Mouse (Mus musculus): ENCODE measurements around the gene Fgd4. TPM values are rescaled to one million over a fixed set of nuclear protein-coding genes. Genes with fewer than 3 reads are reported as not detected.
A peak's percentile ranks its signal among the peaks of the same experiment; 100 is the strongest.
"Not testable (repeated sequence)": the region's sequence is repeated elsewhere in the genome, so short reads cannot be mapped to it uniquely, and the experiment has no call there.

Gene Fgd4
- polyA plus RNA-seq, 1 experiment from 2014 or later: 23.6 TPM

GRCm38 (mm10) chr16:16528014-16528413 is 72.3 kb downstream of the Fgd4 start:
- Histone ChIP-seq H3K27me3 (no peaks in the 10 kb centered on the region), H3K9ac (no peak overlapping the region), H3K9me3 (replicated peaks) (no peaks in the 10 kb centered on the region), H3K27ac (no peak overlapping the region), H3K4me1 (peaks cover 33% of the 10 kb centered on the region), H3K36me3 (no peaks in the 10 kb centered on the region), H3K4me3 (no peak overlapping the region), H3K4me2 (replicated peaks) (no peak overlapping the region)
- 65% methylated on average over 3 of the region's 3 CpGs for WGBS
- peak; percentile 57; the same call in 1 of the 2 replicates for ATAC-seq (ENCODE audit: low FRiP score)

- ATAC-seq (ENCODE audit: low FRiP score): no peak
Measured at GRCm38 (mm10) chr16:16527267-16527666, 73.1 kb downstream of the Fgd4 start.

GRCm38 (mm10) chr16:16526741-16527105 is 73.6 kb downstream of the Fgd4 start:
- Histone ChIP-seq H3K4me2 (replicated peaks) (no peak overlapping the region), H3K36me3 (no peaks in the 10 kb centered on the region), H3K27ac (peak overlapping the region; percentile 23; the same call in 1 of the 2 replicates), H3K9ac (no peak overlapping the region), H3K4me1 (peaks cover 33% of the 10 kb centered on the region), H3K4me3 (no peak overlapping the region), H3K27me3 (no peaks in the 10 kb centered on the region), H3K9me3 (replicated peaks) (no peaks in the 10 kb centered on the region)
- WGBS: 59% methylated on average over 6 of the region's 6 CpGs
- ATAC-seq (ENCODE audit: low FRiP score): no peak

More at GRCm38 (mm10) chr16:16527267-16527666, 73.1 kb downstream of the Fgd4 start:
- Histone ChIP-seq H3K27me3 (no peaks in the 10 kb centered on the region), H3K27ac (no peak overlapping the region), H3K9ac (no peak overlapping the region), H3K4me3 (no peak overlapping the region), H3K9me3 (replicated peaks) (no peaks in the 10 kb centered on the region), H3K4me1 (peaks cover 33% of the 10 kb centered on the region), H3K36me3 (no peaks in the 10 kb centered on the region), H3K4me2 (replicated peaks) (no peak overlapping the region)
- WGBS: 48% methylated on average over 8 of the region's 8 CpGs

GRCm38 (mm10) chr16:16526097-16526740 is 74.1 kb downstream of the Fgd4 start:
- ATAC-seq (ENCODE audit: low FRiP score): no peak
- H3K27ac ChIP-seq: peak overlapping the region; percentile 23; the same call in 1 of the 2 replicates
- no peaks in the 10 kb centered on the region for H3K27me3 ChIP-seq
- H3K36me3 ChIP-seq: no peaks in the 10 kb centered on the region
- H3K4me3 ChIP-seq: no peak overlapping the region
- H3K4me2 ChIP-seq (replicated peaks): no peak overlapping the region
- 57% methylated on average over 6 of the region's 6 CpGs for WGBS
- no peaks in the 10 kb centered on the region for H3K9me3 ChIP-seq (replicated peaks)
- H3K9ac ChIP-seq: no peak overlapping the region
- H3K4me1 ChIP-seq: peaks cover 33% of the 10 kb centered on the region

GRCm38 (mm10) chr16:16525266-16525904 is 75.0 kb downstream of the Fgd4 start:
- H3K4me3 ChIP-seq: no peak overlapping the region
- no peaks in the 10 kb centered on the region for H3K27me3 ChIP-seq
- WGBS: 52% methylated on average over 3 of the region's 3 CpGs
- H3K9ac ChIP-seq: no peak overlapping the region
- H3K27ac ChIP-seq: no peak overlapping the region
- H3K4me1 ChIP-seq: peaks cover 33% of the 10 kb centered on the region
- ATAC-seq (ENCODE audit: low FRiP score): no peak
- H3K9me3 ChIP-seq (replicated peaks): no peaks in the 10 kb centered on the region
- H3K36me3 ChIP-seq: no peaks in the 10 kb centered on the region
- H3K4me2 ChIP-seq (replicated peaks): no peak overlapping the region

- no peak overlapping the region for H3K27ac ChIP-seq
- no peak overlapping the region for H3K9ac ChIP-seq
- 51% methylated on average over 2 of the region's 2 CpGs for WGBS
- no peak overlapping the region for H3K4me2 ChIP-seq (replicated peaks)
- no peaks in the 10 kb centered on the region for H3K9me3 ChIP-seq (replicated peaks)
- H3K27me3 ChIP-seq: no peaks in the 10 kb centered on the region
- H3K4me3 ChIP-seq: no peak overlapping the region
- peaks cover 33% of the 10 kb centered on the region for H3K4me1 ChIP-seq
- no peak for ATAC-seq (ENCODE audit: low FRiP score)
- no peaks in the 10 kb centered on the region for H3K36me3 ChIP-seq
Measured at GRCm38 (mm10) chr16:16523632-16524031, 76.7 kb downstream of the Fgd4 start.

GRCm38 (mm10) chr16:16522869-16523268 is 77.5 kb downstream of the Fgd4 start:
- 59% methylated on average over 2 of the region's 2 CpGs for WGBS
- not testable (repeated sequence) for H3K27ac ChIP-seq; ATAC-seq (ENCODE audit: low FRiP score); H3K36me3 ChIP-seq; H3K4me2 ChIP-seq (replicated peaks); H3K9ac ChIP-seq; H3K27me3 ChIP-seq; H3K9me3 ChIP-seq (replicated peaks); H3K4me3 ChIP-seq
- H3K4me1 ChIP-seq: peaks cover 27% of the 10 kb centered on the region

GRCm38 (mm10) chr16:16501491-16501890 is 98.9 kb downstream of the Fgd4 start:
- ATAC-seq (ENCODE audit: low FRiP score): no peak
- no peaks in the 10 kb centered on the region for H3K27me3 ChIP-seq
- H3K27ac ChIP-seq: no peak overlapping the region
- 93% methylated on average over 3 of the region's 3 CpGs for WGBS
- H3K9ac ChIP-seq: no peak overlapping the region
- no peaks in the 10 kb centered on the region for H3K9me3 ChIP-seq (replicated peaks)
- no peak overlapping the region for H3K4me3 ChIP-seq
- peaks cover 4% of the 10 kb centered on the region for H3K36me3 ChIP-seq
- H3K4me1 ChIP-seq: no peaks in the 10 kb centered on the region
- H3K4me2 ChIP-seq (replicated peaks): no peak overlapping the region

- Histone ChIP-seq H3K4me1 (no peaks in the 10 kb centered on the region), H3K36me3 (peaks cover 4% of the 10 kb centered on the region), H3K4me3 (no peak overlapping the region), H3K9ac (no peak overlapping the region), H3K27me3 (no peaks in the 10 kb centered on the region), H3K4me2 (replicated peaks) (no peak overlapping the region), H3K9me3 (replicated peaks) (no peaks in the 10 kb centered on the region), H3K27ac (no peak overlapping the region)
- no peak for ATAC-seq (ENCODE audit: low FRiP score)
- WGBS: 90% methylated on average over 2 of the region's 2 CpGs
Measured at GRCm38 (mm10) chr16:16500926-16501325, 99.4 kb downstream of the Fgd4 start.

- Histone ChIP-seq H3K27ac (no peak overlapping the region), H3K4me3 (no peak overlapping the region), H3K9me3 (replicated peaks) (no peaks in the 10 kb centered on the region), H3K27me3 (no peaks in the 10 kb centered on the region), H3K4me1 (no peaks in the 10 kb centered on the region), H3K36me3 (peaks cover 2% of the 10 kb centered on the region), H3K4me2 (replicated peaks) (no peak overlapping the region), H3K9ac (no peak overlapping the region)
- ATAC-seq (ENCODE audit: low FRiP score): no peak
Measured at GRCm38 (mm10) chr16:16498798-16499197, 101.6 kb downstream of the Fgd4 start.

- Histone ChIP-seq H3K4me2 (replicated peaks) (no peak overlapping the region), H3K4me1 (no peaks in the 10 kb centered on the region), H3K27ac (no peak overlapping the region), H3K4me3 (no peak overlapping the region), H3K27me3 (no peaks in the 10 kb centered on the region), H3K9ac (no peak overlapping the region), H3K9me3 (replicated peaks) (no peaks in the 10 kb centered on the region), H3K36me3 (peaks cover 18% of the 10 kb centered on the region)
- no peak for ATAC-seq (ENCODE audit: low FRiP score)
- 93% methylated on average over 1 of the region's 1 CpGs for WGBS
Measured at GRCm38 (mm10) chr16:16485523-16486043, 114.8 kb downstream of the Fgd4 start.

GRCm38 (mm10) chr16:16484601-16485000 is 115.7 kb downstream of the Fgd4 start:
- Histone ChIP-seq H3K27me3 (no peaks in the 10 kb centered on the region), H3K4me2 (replicated peaks) (no peak overlapping the region), H3K9me3 (replicated peaks) (no peaks in the 10 kb centered on the region), H3K36me3 (peaks cover 18% of the 10 kb centered on the region), H3K9ac (no peak overlapping the region), H3K4me3 (no peak overlapping the region), H3K27ac (no peak overlapping the region), H3K4me1 (no peaks in the 10 kb centered on the region)
- 85% methylated on average over 4 of the region's 4 CpGs for WGBS
- ATAC-seq (ENCODE audit: low FRiP score): no peak

GRCm38 (mm10) chr16:16473451-16473850 is 126.9 kb downstream of the Fgd4 start:
- not testable (repeated sequence) for H3K9me3 ChIP-seq (replicated peaks); H3K27me3 ChIP-seq; H3K4me2 ChIP-seq (replicated peaks); H3K4me3 ChIP-seq; ATAC-seq (ENCODE audit: low FRiP score); H3K4me1 ChIP-seq; H3K27ac ChIP-seq; H3K9ac ChIP-seq
- 94% methylated on average over 10 of the region's 10 CpGs for WGBS
- peaks cover 35% of the 10 kb centered on the region for H3K36me3 ChIP-seq

All from hindbrain, embryonic 12.5 days (tissue).